Mouse (Mus musculus) brown adipose tissue, adult 24 weeks (tissue): ENCODE data around the gene Gm42742. TPM values are rescaled to one million over a fixed set of nuclear protein-coding genes. Genes with fewer than 3 reads are reported as not detected.

ENCODE experiments used
- H3K27ac ChIP-seq: fragments of 200-500 bp; replicated peaks from 2 replicates; pipeline ENCODE4 v1.5.1; 2012; ENCODE audit warnings: low read depth, mild to moderate bottlenecking, low read length
- H3K4me1 ChIP-seq: fragments of 200-500 bp; 2 replicates; pipeline ENCODE4 v1.6.1; 2012; ENCODE audit warnings: low read length, mixed read lengths; ENCODE audit not compliant: control insufficient read depth, insufficient read depth, insufficient read length
- H3K4me3 ChIP-seq: fragments of 200-500 bp; 2 replicates; pipeline ENCODE4 v1.5.1; 2012; ENCODE audit warnings: low read depth, mild to moderate bottlenecking, low read length, moderate library complexity; ENCODE audit not compliant: insufficient read depth
- polyA plus RNA-seq: library from polyadenylated mRNA; stranded (reverse); fragments of >200 nt; gene quantifications from 2 replicates; pipeline ENCODE4 v1.2.4, GENCODE M21; 2012; ENCODE audit not compliant: missing spikeins, insufficient read depth, insufficient read length

Gm42742 gene
- polyA plus RNA-seq, 1 experiment = 12.4 TPM

DNA sequence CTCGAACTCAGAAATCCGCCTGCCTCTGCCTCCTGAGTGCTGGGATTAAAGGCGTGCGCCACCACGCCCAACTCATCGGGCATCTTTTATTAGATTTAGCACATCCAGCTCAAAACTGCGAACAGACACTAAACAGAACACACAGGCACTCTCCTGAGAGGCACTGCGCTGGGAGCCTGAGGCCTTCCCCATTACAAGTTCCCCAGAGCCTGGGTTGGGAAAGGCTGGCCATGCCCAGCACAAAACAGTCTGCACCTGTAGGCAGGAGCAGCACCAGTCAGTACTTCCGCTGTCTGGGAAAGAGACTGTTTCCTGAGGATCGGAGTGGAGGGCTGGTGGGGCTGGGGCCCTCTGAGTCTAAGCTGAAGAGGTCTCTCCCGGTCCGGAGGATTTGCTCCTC is 5.9 kb downstream of the Gm42742 start:
- Histone ChIP-seq H3K4me1 (peaks cover 17% of the 10 kb centered on the region), H3K4me3 (no peak overlapping the region), H3K27ac (no peak overlapping the region)

DNA sequence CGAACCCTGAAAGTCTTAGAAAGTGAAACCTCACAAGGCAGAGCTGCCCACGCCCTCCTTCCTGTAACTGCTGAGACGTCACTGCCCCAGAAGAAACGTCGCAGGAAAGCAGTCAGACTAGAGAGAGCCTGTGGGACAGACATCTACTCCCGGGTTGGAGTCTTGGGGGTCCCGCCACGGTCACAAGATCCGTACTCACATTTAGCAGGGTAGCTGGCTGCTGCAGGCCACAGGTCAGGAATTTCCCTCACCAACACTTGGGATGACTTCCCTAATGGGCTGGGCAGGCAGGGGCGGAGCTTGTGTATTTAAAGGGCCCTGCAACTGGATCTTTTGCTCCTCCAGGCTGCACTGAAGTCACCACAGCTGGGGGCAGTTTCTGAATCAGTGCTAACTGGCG is 6.6 kb downstream of the Gm42742 start, which contains the start of gene Mvp:
Mvp (minus strand) TSS at position 302 of the 400 bp plus-strand sequence.
- H3K4me3 ChIP-seq = peak within 1 kb of the TSS; percentile 89
- H3K27ac ChIP-seq = peak within 1 kb of the TSS; percentile 97
- peaks cover 20% of the 10 kb centered on the region for H3K4me1 ChIP-seq

DNA sequence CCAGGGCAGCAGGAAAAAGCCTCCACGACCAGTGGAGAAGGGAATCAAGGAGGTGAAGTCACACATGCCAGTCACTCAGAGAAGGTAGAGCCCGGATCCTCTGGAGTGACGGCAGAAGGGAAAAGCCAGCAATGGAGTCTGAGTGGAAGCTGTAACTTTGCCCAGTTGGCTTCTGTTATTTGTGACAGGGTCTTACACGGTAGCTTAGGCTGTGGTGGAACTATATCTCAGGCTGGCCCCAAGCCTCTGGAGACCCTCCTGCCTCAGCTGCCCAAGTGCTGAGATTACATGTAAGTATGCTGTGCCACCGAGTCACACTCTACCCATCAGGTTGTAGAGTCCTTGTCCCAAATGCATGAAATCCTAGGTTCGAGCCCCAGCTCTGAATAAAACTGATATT is 7.5 kb downstream of the Gm42742 start:
- H3K27ac ChIP-seq = no peak overlapping the region; the same call in 1 of the 2 replicates
- H3K4me3 ChIP-seq = peak overlapping the region; percentile 89
- H3K4me1 ChIP-seq = peaks cover 29% of the 10 kb centered on the region

DNA sequence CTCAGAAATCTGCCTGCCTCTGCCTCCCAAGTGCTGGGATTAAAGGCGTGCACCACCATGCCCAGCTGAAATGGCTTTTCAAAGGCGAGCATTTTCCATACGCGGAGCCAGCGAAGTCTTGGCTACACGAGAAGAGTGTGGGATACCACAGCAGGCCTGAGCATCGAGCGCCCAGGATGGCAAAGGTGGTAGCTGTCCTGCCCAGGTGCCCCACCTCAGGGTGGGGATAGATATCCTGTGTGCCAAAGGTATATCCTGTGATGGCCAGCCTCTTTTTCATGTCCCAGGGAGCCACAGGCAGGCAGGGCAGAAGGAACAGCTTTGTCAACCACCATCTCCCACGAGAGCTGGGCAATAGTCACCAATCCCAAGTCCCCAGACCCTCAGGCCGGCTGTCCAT is 8.1 kb downstream of the Gm42742 start:
- peaks cover 30% of the 10 kb centered on the region for H3K4me1 ChIP-seq
- H3K27ac ChIP-seq = no peak overlapping the region
- peak overlapping the region; percentile 89; the same call in 1 of the 2 replicates for H3K4me3 ChIP-seq

DNA sequence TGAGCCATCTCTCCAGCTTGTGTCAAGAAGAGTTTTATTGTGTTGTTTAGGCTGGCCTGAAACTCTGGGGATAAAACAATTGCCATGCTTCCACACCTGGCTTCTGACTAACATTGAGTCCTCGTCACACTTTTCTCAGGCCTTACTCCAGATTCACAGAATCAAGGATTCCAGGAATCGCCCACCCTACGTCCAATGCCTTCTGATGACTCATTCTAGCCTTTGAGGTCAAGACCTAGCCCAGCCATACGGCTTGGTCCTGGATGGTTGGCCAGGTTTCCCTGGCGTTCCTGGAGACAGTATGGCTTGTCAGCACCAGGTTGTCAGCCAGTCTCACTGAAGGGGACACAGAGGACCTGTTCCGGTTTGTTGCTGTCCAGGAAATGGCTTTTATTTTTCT is 8.5 kb downstream of the Gm42742 start:
- H3K4me3 ChIP-seq = no peak overlapping the region
- peaks cover 35% of the 10 kb centered on the region for H3K4me1 ChIP-seq
- H3K27ac ChIP-seq = no peak overlapping the region

DNA sequence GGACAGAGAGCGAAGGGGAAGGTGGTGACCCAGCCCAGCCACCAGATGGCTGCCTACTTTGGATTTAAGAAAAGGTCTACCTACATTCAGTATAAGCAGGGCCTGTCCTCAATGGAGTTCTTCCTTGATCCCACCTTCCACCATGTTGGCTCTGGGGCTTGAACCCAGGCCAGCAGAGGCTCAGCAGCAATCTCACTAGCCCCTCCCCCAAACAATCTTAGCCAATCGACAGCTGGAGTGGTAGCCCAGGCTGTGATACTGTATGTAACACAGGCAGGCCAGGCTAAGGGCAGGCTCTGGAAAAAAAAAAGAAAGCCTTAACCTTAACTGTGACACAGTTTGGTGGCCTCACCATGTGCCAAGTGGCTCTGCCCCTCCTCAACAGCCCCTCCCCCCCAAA is 9.2 kb downstream of the Gm42742 start:
- Histone ChIP-seq H3K27ac (no peak overlapping the region), H3K4me3 (no peak overlapping the region), H3K4me1 (peaks cover 35% of the 10 kb centered on the region)

DNA sequence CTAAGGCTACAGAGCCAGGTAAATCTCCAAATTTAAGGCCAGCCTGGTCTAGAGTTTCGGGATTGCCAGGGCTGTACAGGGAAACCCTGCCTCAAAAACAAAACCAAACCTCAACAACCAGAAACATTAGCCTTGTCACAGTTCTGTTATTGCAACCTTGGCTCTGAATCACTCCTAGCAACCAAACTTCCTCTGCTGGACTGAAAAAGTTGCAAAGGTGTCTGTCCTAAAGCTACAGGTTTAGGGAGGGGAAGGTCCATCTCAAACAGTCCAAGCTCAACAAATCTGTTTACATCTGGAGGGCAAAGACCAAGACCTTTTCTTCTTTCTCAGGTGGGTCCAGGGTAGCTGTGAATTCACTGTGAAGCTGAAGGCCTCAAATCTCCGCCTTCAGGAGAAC is 9.8 kb downstream of the Gm42742 start:
- no peak overlapping the region for H3K27ac ChIP-seq
- peaks cover 34% of the 10 kb centered on the region for H3K4me1 ChIP-seq

DNA sequence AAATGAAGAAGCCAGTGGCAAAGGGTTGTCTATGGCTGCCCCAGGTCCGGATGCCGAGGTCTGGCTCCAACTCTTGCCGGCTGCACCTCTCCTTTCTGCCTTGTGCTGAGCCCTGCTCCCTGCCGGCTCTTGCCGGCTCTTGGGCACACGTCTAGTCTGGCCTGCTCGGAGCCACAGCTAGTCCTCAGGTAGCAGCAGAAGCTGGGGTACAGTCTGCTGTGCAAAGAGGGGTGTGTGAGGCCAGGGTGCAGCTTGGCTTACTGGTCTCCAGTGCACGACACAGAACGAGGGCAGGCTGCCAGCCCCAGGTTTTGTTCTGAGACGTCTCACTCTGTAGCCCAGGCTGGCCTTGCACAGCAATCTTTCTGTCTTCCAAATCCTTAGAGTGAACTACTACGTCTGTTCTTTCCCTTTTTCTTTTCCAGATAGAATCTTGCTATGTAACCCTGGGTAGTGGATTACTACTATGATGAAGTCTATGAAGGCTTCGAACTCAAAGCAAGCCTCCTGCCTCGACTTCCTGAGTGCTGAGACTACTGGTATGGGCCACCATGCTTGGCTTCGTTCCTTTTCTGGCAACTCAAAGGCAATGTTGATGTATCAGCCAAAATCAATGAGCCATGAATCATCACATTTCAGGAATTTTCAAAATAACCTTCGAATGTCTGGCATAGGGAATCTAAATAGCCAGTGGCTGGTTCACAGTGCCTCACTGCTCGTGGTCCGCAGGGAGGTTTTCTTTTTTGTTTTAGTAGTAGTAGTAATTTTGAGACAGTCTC is 11.4 kb downstream of the Gm42742 start:
- no peak overlapping the region for H3K4me3 ChIP-seq
- peak overlapping the region; percentile 65 for H3K27ac ChIP-seq
- peaks cover 26% of the 10 kb centered on the region for H3K4me1 ChIP-seq

More for the DNA sequence above, 9.8 kb downstream of the Gm42742 start:
- H3K4me3 ChIP-seq = no peak overlapping the region

DNA sequence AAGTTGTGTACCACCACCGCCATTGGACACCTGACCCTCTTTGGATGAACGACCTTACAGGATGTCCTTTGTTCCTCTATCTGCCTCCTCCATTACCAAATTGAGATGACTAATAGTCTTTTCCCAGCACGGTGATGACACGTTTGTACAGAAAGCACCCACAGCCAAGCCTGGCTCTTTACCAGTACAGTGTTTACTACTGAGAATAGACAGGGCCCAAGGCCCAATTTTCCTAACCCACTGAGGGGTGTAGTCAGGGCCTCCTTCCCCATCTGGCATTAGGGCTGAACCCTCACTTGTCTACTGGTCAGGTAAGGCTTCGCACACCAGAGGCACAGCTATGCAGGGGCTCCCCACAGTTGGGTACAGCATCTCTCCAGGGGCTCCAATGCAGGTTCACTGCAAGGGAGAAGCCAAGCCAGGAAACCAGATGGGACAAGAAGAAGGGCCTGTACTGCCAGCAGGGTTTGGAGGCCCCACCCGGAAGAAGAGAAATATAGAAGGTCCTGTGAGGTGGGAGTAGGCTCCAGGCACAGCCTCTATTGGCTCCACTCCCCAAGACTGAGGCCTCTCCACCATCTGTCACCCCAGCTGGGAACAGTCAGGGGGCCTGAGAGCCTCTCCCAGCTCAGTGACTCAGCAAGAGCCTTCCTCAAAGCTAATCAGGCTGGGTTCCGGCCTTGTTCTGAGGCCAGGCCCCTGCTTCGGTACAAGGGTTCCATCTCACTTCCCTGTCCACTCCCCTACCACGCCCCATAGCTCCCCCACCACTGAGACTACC is 12.5 kb downstream of the Gm42742 start:
- Histone ChIP-seq H3K4me3 (no peak overlapping the region), H3K4me1 (peaks cover 24% of the 10 kb centered on the region), H3K27ac (peak overlapping the region; percentile 65)

DNA sequence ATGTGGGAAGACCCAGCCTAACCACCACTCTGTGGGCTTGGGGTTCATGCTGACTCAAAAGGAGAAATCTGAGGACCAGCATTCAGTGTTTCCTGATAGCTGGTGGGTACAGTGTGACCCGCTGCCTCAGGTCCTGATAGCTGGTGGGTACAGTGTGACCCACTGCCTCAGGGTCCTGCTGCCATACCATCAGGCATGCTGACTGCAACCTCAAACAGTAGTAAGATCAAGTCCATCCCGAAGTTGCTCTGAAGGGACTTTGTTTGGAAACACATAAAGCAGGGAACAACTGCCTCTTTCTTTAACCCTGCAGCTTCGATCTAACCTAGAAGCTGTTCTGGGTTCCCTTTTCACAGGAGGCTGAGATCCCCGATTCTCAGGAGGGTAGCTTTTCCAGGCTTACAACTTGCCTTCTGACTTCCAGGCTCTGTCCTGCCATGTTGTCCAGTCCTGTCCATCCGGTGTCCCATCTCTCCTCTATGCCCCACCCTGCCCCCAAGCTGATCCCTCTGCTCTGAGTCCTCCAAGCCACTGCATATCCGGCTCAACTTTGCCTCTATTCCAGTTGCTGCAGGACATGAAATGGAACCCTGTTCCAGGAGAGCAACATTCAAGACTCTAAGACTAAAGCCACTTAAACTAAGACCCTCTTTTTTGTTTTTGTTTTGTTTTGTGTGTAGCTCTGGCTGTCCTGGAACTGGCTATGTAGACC is 13.4 kb downstream of the Gm42742 start:
- no peak overlapping the region for H3K4me3 ChIP-seq
- peak overlapping the region; percentile 65; the same call in 1 of the 2 replicates for H3K27ac ChIP-seq
- peaks cover 19% of the 10 kb centered on the region for H3K4me1 ChIP-seq

DNA sequence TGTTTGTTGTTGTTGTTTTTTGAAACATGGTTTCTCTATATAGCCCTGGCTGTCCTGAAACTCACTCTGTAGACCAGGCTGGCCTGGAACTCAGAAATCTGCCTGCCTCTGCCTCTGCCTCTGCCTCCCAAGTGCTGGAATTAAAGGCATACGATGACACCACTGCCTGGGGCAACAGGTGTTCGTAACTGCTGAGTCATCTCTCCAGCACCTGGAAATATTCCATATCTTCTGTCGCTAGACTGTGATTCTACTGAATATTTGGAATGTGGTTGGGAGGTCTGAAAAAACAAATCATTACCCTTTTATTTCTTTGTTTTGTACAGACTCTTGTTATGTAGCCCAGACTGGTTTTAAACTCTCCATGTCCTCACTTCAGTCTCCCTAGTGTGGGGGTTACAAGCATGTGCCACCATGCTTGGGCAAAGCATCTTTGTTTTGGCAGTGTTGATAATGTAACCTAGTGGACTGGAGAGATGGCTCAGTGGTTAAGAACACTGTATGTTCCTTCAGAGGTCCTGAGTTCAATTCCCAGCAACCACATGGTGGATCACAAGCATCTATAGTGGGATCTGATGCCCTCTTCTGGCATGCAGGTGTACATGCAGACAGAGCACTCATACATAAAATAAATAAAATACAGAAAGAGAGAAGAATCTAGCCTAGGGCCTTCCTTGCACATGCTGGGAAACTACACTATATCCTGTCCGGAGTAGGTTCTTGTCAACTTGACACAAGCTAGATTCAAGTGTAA is 16.6 kb downstream of the Gm42742 start:
- H3K4me3 ChIP-seq = no peak overlapping the region
- H3K27ac ChIP-seq = no peak overlapping the region
- peaks cover 15% of the 10 kb centered on the region for H3K4me1 ChIP-seq

DNA sequence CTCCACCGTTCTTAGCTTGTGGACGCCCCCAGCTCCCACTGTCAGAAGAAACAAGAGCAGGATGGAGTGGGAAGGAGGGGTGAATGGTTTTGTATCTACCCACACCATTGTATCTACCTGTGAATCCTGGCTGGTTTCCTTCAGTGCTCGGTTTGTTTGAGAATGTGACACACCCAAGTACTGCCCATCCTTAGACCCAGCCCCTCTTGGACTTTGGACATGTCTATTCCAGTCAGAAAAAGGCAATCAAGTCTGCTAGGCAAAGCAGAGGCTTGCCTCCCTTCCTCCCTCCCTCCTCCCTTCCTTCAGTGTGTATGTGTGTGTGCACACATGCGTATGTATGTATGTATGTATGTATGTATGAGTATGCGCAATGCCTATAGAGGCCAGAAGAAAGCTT is 17.3 kb downstream of the Gm42742 start:
- Histone ChIP-seq H3K4me1 (peaks cover 8% of the 10 kb centered on the region), H3K27ac (no peak overlapping the region), H3K4me3 (no peak overlapping the region)

DNA sequence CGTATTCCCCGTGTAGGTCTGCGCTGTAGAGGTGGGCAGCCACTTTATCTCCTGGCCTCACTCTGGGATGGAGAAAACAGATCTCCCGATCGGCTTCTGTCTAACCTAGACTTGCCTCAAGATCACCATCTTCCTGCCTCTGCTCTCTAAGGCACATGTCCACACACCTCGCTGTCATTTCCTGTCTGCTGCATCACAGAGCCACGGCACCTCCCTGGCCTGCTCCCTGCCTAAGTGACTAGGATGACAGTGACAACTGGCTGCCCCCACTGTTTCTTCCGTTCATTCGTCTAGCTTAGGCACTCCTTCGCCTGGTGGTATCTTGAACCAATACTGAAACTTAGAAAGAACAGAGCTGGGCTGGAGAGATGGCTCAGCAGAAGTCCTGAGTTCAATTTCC is 21.3 kb downstream of the Gm42742 start:
- no peak overlapping the region for H3K27ac ChIP-seq
- no peaks in the 10 kb centered on the region for H3K4me1 ChIP-seq
- no peak overlapping the region for H3K4me3 ChIP-seq

DNA sequence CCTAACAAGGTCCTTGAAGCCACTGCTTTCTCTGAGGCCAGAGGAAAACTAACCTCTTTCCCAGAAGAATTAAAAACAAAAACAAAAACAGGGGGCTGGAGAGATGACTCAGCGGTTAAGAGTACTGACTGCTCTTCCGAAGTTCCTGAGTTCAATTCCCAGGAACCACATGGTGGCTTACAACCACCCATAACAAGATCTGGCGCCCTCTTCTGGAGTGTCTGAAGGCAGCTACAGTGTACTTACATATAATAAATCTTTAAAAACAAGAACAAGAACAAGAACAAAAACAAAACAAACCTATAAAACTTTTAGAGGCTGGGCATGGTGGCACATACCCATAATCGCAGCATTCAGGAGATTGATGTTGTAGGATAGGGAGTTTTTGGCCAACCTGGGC is 24.4 kb downstream of the Gm42742 start:
- no peaks in the 10 kb centered on the region for H3K4me1 ChIP-seq
- no peak overlapping the region for H3K27ac ChIP-seq
- no peak overlapping the region for H3K4me3 ChIP-seq
